Mouse (Mus musculus): ENCODE data around the gene Axl.

DNA sequence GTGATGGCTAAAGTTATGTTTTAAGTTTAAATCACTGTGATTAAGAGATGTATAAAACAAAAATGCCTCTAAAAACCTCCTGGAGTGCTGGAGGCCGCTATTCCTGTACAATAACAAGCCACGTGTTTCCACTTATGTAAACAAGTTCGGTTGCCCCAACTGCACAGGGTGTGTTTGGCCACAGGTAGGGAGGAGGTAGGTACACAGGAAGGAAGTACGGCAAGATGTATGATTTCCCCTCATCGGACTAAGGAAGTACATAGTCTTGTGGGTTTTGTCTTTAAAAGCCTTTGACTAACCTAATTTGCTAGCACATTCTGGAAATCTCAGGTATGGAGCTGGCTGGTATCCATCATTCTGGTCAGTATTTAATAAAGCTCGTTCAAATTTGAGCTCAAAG lies 37.5 kb upstream of the Axl start:
- no peak for TF ChIP-seq POLR2A (IDR thresholded peaks at IDR 0.05; ENCODE audit: low read depth, low read length)
- no peak for TF ChIP-seq CTCF (conservative IDR thresholded peaks at IDR 0.05; ENCODE audit: insufficient read depth, insufficient read length, low read depth, low read length)

Data from kidney, adult 2 months (tissue).